Mouse (Mus musculus): ENCODE results near the gene P3h1.

- TF ChIP-seq MYOD1 (IDR thresholded peaks at IDR 0.05; ENCODE audit: control insufficient read depth, insufficient read length, low read depth), result no peak
- TF ChIP-seq CEBPB (IDR thresholded peaks at IDR 0.05; ENCODE audit: low read depth), result no peak
- TF ChIP-seq MYOG (IDR thresholded peaks at IDR 0.05; ENCODE audit: control insufficient read depth, extremely low read depth, insufficient read length), result no peak
- TF ChIP-seq USF1 (IDR thresholded peaks at IDR 0.05; ENCODE audit: low read depth), result no peak
- no peak for TF ChIP-seq CTCF (IDR thresholded peaks at IDR 0.05; ENCODE audit: control insufficient read depth, insufficient read depth, insufficient read length)
These were observed 52.1 kb downstream of the P3h1 start for GRCm38 (mm10) chr4:119284861-119285260.
